Mouse (Mus musculus) adrenal gland, adult 10 weeks (tissue): ENCODE measurements around the gene Gm10128. TPM values are rescaled to one million over a fixed set of nuclear protein-coding genes. Genes with fewer than 3 reads are reported as not detected.

Source experiments
- polyA plus RNA-seq: library from polyadenylated mRNA; stranded (reverse); fragments of 350-450 nt; fragmentation: Illumina TruSeq; extraction: RNeasy Lipid Tissue Mini Kit (QIAGEN cat#74804); gene quantifications from one replicate; pipeline ENCODE4 v1.2.3, GENCODE M21; 2014; ENCODE audit warnings: low read depth, low replicate concordance

Gm10128 gene
- not detected for polyA plus RNA-seq

GRCm38 (mm10) chr14:7643872-7644271 lies at the start of gene Gm10128:
Gm10128 (minus strand) TSS chr14:7643972.

GRCm38 (mm10) chr14:7595492-7595891 lies 48.3 kb downstream of the Gm10128 start, which contains the start of gene Gm10338:
Gm10338 (minus strand) TSS chr14:7595592.

Other genes starting within 250 kb of the Gm10128 start
- not detected for gene Gm3755, start 193.1 kb downstream of the Gm10128 start, polyA plus RNA-seq
- not detected for gene Gm3752, start 160.2 kb downstream of the Gm10128 start, polyA plus RNA-seq
- gene Gm3558, start 75.4 kb downstream of the Gm10128 start, polyA plus RNA-seq = not detected
- not detected for gene Gm10338, start 48.4 kb downstream of the Gm10128 start, polyA plus RNA-seq
- gene Gm26661, start 147.6 kb upstream of the Gm10128 start, polyA plus RNA-seq = not detected
- gene Flnb, start 174.0 kb upstream of the Gm10128 start, polyA plus RNA-seq = 2.6 TPM